Mouse (Mus musculus): ENCODE measurements around the gene Gtf2a1l. TPM values are rescaled to one million over a fixed set of nuclear protein-coding genes. Genes with fewer than 3 reads are reported as not detected.

Gene Gtf2a1l
- total RNA-seq, 1 experiment from 2014 or later, result not detected

Other genes starting within 250 kb of the Gtf2a1l start
- 21.6 and 22.7 TPM in 2 replicates for gene Foxn2, start 227.9 kb upstream of the Gtf2a1l start, total RNA-seq (2021)
- gene Ppp1r21, start 138.5 kb upstream of the Gtf2a1l start, total RNA-seq (2021), result 46.4 and 46.6 TPM in 2 replicates
- gene Ston1, start 71.0 kb upstream of the Gtf2a1l start, total RNA-seq (2021), result 26.0 and 33.3 TPM in 2 replicates
- not detected in 2 replicates for gene Lhcgr, start 123.3 kb downstream of the Gtf2a1l start, total RNA-seq (2021)